Mouse (Mus musculus): ENCODE measurements around the gene Rnf10.
A peak's percentile ranks its signal among the peaks of the same experiment; 100 is the strongest.

Rnf10 gene

GRCm38 (mm10) chr5:115193669-115194625, 78.8 kb downstream of the Rnf10 start, which contains the start of gene Cabp1:
Gene Cabp1, minus strand, starts transcription at chr5:115194381.
- no peak for DNase-seq

GRCm38 (mm10) chr5:115193226-115193625, 79.5 kb downstream of the Rnf10 start:
- DNase-seq = peak; percentile 64

GRCm38 (mm10) chr5:115192828-115193195, 79.9 kb downstream of the Rnf10 start:
- no peak for DNase-seq

GRCm38 (mm10) chr5:115191880-115192827, 80.5 kb downstream of the Rnf10 start:
- no peak for DNase-seq

All from kidney, adult 11 months (tissue).